Mouse (Mus musculus) lung, embryonic 16.5 days (tissue): ENCODE results near the gene Lgr6. TPM values are rescaled to one million over a fixed set of nuclear protein-coding genes. Genes with fewer than 3 reads are reported as not detected.
A peak's percentile ranks its signal among the peaks of the same experiment; 100 is the strongest.

Experiments
- ATAC-seq: fragments of 200-750 bp; cut with Nextera tagmentation; 2 replicates; pipeline ENCODE4 v1.8.0; 2017; ENCODE audit warnings: low read depth, mild to moderate bottlenecking, moderate library complexity
- H3K27ac ChIP-seq: fragments of 300-500 bp; sonication (generic); 2 replicates; pipeline ENCODE4 v1.5.1; 2014; ENCODE audit warnings: mild to moderate bottlenecking, control low read depth, low read length
- H3K27me3 ChIP-seq: fragments of 300-500 bp; sonication (generic); 2 replicates; pipeline ENCODE4 v1.6.1; 2014; ENCODE audit warnings: low read depth, low read length, mixed read lengths; ENCODE audit not compliant: control insufficient read depth, insufficient read depth
- H3K36me3 ChIP-seq: fragments of 300-500 bp; sonication (generic); 2 replicates; pipeline ENCODE4 v1.6.1; 2014; ENCODE audit warnings: low read length; ENCODE audit not compliant: control insufficient read depth, insufficient read depth
- H3K4me1 ChIP-seq: fragments of 300-500 bp; sonication (generic); replicated peaks from 2 replicates; pipeline ENCODE4 v1.6.1; 2014; ENCODE audit warnings: low read length, mixed read lengths; ENCODE audit not compliant: control insufficient read depth, insufficient read depth
- H3K4me2 ChIP-seq: fragments of 300-500 bp; sonication (generic); 2 replicates; pipeline ENCODE4 v1.6.1; 2014; ENCODE audit warnings: low read depth, low read length, control low read depth
- H3K4me3 ChIP-seq: fragments of 300-500 bp; sonication (generic); 2 replicates; pipeline ENCODE4 v1.5.1; 2014; ENCODE audit warnings: mild to moderate bottlenecking, low read length, control low read depth
- H3K9ac ChIP-seq: fragments of 300-500 bp; sonication (generic); 2 replicates; pipeline ENCODE4 v1.6.1; 2014; ENCODE audit warnings: low read length, control low read depth
- H3K9me3 ChIP-seq: fragments of 300-500 bp; sonication (generic); 2 replicates; pipeline ENCODE4 v1.6.1; 2016; ENCODE audit warnings: low read length; ENCODE audit not compliant: control insufficient read depth
- WGBS: fragments of 180-500 bp; shearing (Covaris S2); extraction: QIAGEN DNeasy Blood & Tissue Kit; methylation state at CpG from one replicate; pipeline ENCODE4 v1.1.7; 2014; 5-methylcytosine and 5-hydroxymethylcytosine counted together
- polyA plus RNA-seq: library from polyadenylated mRNA; unstranded; fragments of >200 nt; fragmentation: Nextera tagmentation; extraction: Ambion mirVana; gene quantifications from 2 replicates; pipeline ENCODE4 v1.2.1, GENCODE M21; 2015

The Lgr6 gene
- polyA plus RNA-seq, 1 experiment from 2014 or later = 9.2 TPM

- Histone ChIP-seq H3K4me2 (no peak overlapping the region), H3K27me3 (no peaks in the 10 kb centered on the region), H3K4me1 (peaks cover 47% of the 10 kb centered on the region), H3K9me3 (0 out of 2 replicates have a peak, but pooled peaks cover 2% of the 10 kb centered on the region), H3K4me3 (no peak overlapping the region), H3K36me3 (no peaks in the 10 kb centered on the region), H3K9ac (no peak overlapping the region), H3K27ac (no peak overlapping the region)
- ATAC-seq = no peak
- WGBS = 59% methylated on average over 4 of the region's 4 CpGs
These were observed 85.3 kb downstream of the Lgr6 start for GRCm38 (mm10) chr1:135019775-135020167.

- no peak overlapping the region for H3K27ac ChIP-seq
- no peak overlapping the region for H3K4me3 ChIP-seq
- ATAC-seq = no peak
- H3K4me1 ChIP-seq = peaks cover 47% of the 10 kb centered on the region
- no peak overlapping the region for H3K9ac ChIP-seq
- no peaks in the 10 kb centered on the region for H3K27me3 ChIP-seq
- 18% methylated on average over 13 of the region's 13 CpGs for WGBS
- 0 out of 2 replicates have a peak, but pooled peaks cover 2% of the 10 kb centered on the region for H3K9me3 ChIP-seq
- H3K4me2 ChIP-seq = no peak overlapping the region
- H3K36me3 ChIP-seq = no peaks in the 10 kb centered on the region
These were observed 85.8 kb downstream of the Lgr6 start for GRCm38 (mm10) chr1:135019087-135019774.

- Histone ChIP-seq H3K9ac (no peak overlapping the region), H3K4me2 (no peak overlapping the region), H3K27ac (no peak overlapping the region), H3K27me3 (no peaks in the 10 kb centered on the region), H3K9me3 (no peaks in the 10 kb centered on the region), H3K36me3 (no peaks in the 10 kb centered on the region), H3K4me3 (no peak overlapping the region), H3K4me1 (peaks cover 47% of the 10 kb centered on the region)
- no peak for ATAC-seq
- 68% methylated on average over 2 of the region's 2 CpGs for WGBS
These were observed 87.4 kb downstream of the Lgr6 start for GRCm38 (mm10) chr1:135017656-135018015.

GRCm38 (mm10) chr1:135016907-135017655, 88.0 kb downstream of the Lgr6 start:
- ATAC-seq = peak; percentile 13; the same call in 1 of the 2 replicates
- 64% methylated on average over 10 of the region's 10 CpGs for WGBS
- no peaks in the 10 kb centered on the region for H3K36me3 ChIP-seq
- no peak overlapping the region for H3K4me3 ChIP-seq
- no peaks in the 10 kb centered on the region for H3K27me3 ChIP-seq
- H3K27ac ChIP-seq = no peak overlapping the region
- no peak overlapping the region for H3K9ac ChIP-seq
- H3K4me1 ChIP-seq = peaks cover 45% of the 10 kb centered on the region
- H3K9me3 ChIP-seq = no peaks in the 10 kb centered on the region
- no peak overlapping the region for H3K4me2 ChIP-seq

GRCm38 (mm10) chr1:135014921-135015445, 90.1 kb downstream of the Lgr6 start:
- Histone ChIP-seq H3K4me1 (peaks cover 24% of the 10 kb centered on the region), H3K27ac (no peak overlapping the region), H3K4me3 (no peak overlapping the region), H3K36me3 (no peaks in the 10 kb centered on the region), H3K27me3 (no peaks in the 10 kb centered on the region; the same call in 1 of the 2 replicates), H3K9me3 (no peaks in the 10 kb centered on the region), H3K4me2 (no peak overlapping the region), H3K9ac (no peak overlapping the region)
- whole genome bisulfite sequencing = 58% methylated on average over 10 of the region's 10 CpGs
- no peak for ATAC-seq

GRCm38 (mm10) chr1:135012472-135012871, 92.6 kb downstream of the Lgr6 start:
- 79% methylated on average over 9 of the region's 9 CpGs for WGBS
- Histone ChIP-seq H3K9me3 (no peaks in the 10 kb centered on the region), H3K27ac (no peak overlapping the region), H3K36me3 (no peaks in the 10 kb centered on the region), H3K4me3 (no peak overlapping the region), H3K4me1 (peaks cover 9% of the 10 kb centered on the region; the same call in 1 of the 2 replicates), H3K4me2 (no peak overlapping the region), H3K9ac (no peak overlapping the region), H3K27me3 (no peaks in the 10 kb centered on the region; the same call in 1 of the 2 replicates)
- ATAC-seq = no peak

GRCm38 (mm10) chr1:135011912-135012311, 93.2 kb downstream of the Lgr6 start:
- H3K9ac ChIP-seq = no peak overlapping the region
- H3K27me3 ChIP-seq = no peaks in the 10 kb centered on the region; the same call in 1 of the 2 replicates
- ATAC-seq = no peak
- H3K4me3 ChIP-seq = no peak overlapping the region
- H3K4me1 ChIP-seq = peaks cover 7% of the 10 kb centered on the region; the same call in 1 of the 2 replicates
- no peaks in the 10 kb centered on the region for H3K36me3 ChIP-seq
- H3K4me2 ChIP-seq = no peak overlapping the region
- WGBS = 92% methylated on average over 5 of the region's 5 CpGs
- no peak overlapping the region for H3K27ac ChIP-seq
- no peaks in the 10 kb centered on the region for H3K9me3 ChIP-seq

GRCm38 (mm10) chr1:135009833-135010232, 95.2 kb downstream of the Lgr6 start:
- 66% methylated on average over 3 of the region's 3 CpGs for WGBS
- Histone ChIP-seq H3K36me3 (no peaks in the 10 kb centered on the region), H3K9me3 (no peaks in the 10 kb centered on the region), H3K27ac (no peak overlapping the region), H3K4me1 (no peaks in the 10 kb centered on the region), H3K4me3 (no peak overlapping the region), H3K9ac (no peak overlapping the region), H3K27me3 (no peaks in the 10 kb centered on the region; the same call in 1 of the 2 replicates), H3K4me2 (no peak overlapping the region)
- no peak for ATAC-seq

GRCm38 (mm10) chr1:135005696-135006095, 99.4 kb downstream of the Lgr6 start:
- no peak overlapping the region for H3K27ac ChIP-seq
- no peak overlapping the region for H3K4me2 ChIP-seq

More at GRCm38 (mm10) chr1:135005696-135006095, 99.4 kb downstream of the Lgr6 start:
- Histone ChIP-seq H3K9ac (no peak overlapping the region), H3K27me3 (no peaks in the 10 kb centered on the region; the same call in 1 of the 2 replicates), H3K4me3 (no peak overlapping the region), H3K36me3 (no peaks in the 10 kb centered on the region), H3K4me1 (no peaks in the 10 kb centered on the region), H3K9me3 (no peaks in the 10 kb centered on the region)
- WGBS = 67% methylated on average over 7 of the region's 7 CpGs
- ATAC-seq = no peak
